Mouse (Mus musculus) retina, adult 2 months (tissue): Measurements from ENCODE around the gene Ncdn.
A peak's percentile ranks its signal among the peaks of the same experiment; 100 is the strongest.

Source experiments
- DNase-seq: peaks from one replicate; pipeline ENCODE4 v3.0.0-alpha.2; 2012; ENCODE audit warnings: low read depth, low spot score

Gene Ncdn

GRCm38 (mm10) chr4:126752608-126753141 lies 563 bp downstream of the Ncdn start:
- no peak for DNase-seq

DNA sequence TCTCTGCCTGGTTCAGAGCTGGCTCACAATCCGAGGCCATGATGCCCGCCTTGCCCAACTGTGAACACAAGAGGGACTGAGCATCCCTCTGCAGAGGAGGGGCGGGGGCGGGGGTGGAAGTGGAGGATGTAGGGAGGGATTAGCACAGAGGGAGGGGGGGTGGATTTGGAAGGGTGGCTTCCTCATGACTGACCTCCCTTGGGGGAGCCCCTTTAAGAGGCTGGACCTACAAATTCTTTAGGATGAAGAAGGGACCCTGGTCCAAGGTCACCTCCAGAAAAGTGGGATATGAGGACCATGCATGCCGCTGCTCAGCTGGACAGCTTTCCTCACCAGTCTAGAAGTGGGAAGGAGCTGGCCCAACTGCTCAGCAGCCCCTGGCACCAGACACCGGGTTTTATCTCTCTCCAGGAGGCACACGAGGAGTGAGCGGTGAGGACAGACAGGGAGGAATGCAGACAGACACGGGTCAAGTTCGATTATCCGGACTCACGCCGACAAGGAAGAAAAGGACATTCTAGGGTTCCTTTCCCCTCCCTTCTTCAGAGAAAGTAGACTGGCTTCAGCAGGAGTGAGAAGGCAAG lies 1.1 kb downstream of the Ncdn start:
- DNase-seq: peak; percentile 38

- DNase-seq: no peak
These were observed 1.6 kb downstream of the Ncdn start for GRCm38 (mm10) chr4:126751556-126752023.

DNA sequence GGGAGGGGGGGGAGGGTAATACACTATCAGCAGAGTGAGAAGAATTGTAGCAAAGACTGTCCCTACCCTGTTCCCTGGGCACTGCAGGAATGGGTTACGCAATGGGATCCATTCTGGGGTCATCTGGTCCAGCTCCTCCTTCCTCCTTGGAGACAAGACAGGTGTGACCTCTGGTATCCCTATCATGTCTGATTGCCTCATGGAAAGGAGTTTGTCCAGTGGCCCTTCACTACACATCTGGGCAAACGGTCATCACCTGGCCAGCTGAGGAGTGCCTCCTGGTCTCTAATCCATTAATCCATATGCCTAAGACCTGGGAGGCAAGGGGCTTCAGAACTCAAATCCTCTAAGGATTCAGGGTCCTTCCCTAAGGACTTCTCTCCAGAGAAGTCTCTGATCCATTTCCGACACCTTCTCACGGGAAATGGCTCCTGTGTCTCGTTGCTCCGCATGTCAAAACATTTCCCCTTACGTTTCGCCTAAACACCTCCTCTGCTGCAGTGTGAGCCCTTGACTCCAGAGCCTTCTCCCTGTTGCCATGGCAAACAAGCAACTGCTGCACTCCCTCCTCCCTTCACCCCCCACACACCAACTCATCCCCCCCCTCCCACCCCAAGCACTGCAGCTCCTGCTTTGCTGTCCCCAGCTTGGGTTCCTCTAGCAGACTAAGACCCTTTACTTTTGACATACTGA lies 2.2 kb downstream of the Ncdn start:
- no peak for DNase-seq

DNA sequence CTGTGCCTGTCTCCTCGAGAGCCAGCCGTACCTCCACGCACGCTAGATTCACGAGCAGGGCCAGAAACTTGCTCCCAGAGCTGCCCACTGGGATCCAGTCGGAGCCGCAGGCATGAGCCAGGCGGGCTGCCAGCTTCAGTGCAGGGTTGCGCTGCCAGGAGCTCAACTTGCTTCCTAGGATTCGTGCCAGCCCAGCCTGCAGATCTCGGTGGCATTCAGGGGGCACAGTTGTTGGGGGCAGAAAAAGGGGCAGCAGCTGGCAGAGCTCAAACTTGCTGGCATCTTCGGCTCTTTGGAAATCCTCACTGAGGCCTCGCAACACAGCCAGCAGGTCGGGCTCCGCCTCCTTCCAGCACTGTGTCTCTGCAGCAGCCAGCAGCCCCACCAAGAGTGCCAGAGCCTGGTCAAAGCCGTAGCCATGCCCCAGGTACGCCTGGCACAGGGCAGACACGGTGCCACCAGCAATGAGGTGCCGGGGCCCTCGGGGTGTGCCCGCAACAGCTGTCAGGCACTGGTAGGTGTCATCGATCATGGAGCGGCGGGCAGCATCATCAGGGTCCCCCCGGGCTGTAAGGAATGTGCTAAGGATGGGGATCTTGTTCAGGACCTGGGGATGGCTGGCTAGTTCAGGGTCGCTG lies 3.1 kb downstream of the Ncdn start:
- no peak for DNase-seq

DNA sequence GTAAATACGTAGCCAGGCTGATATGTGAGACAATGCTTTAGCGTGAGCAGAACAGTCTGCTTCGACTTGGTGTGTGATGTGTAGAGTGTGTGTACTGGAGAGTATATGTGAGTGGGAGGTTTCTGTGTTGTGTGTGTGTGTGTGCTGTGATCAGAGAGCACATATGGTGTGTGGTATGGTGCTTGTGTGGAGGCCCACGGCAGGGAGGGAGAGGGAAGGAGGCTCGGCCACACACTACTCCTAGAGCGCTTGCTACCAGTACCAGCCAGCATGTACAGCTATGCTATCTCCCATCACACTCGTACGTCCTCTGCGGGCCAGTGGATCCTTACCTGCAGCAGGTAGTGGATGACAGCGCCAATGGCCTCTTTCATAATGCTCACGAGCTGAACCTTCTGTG lies 3.7 kb downstream of the Ncdn start:
- no peak for DNase-seq

DNA sequence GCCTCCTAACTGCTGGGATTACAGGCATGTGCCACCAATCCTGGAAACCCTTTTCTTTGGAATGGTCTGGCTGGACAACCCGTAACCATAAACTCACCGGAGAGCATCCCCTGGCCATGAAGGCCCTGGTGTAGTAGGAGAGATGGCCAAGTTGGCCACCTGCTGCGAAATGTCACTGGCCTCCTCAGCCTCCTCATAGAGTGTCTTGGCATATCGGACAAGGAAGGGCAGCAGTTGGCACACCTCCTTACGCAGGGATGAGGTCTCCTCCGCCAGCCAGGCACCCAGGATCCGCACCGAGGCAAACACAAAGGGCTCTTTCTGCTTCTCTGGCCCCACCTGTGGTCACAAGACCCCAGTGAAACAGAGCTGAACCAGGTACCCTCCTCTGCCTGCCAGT lies 4.9 kb downstream of the Ncdn start:
- DNase-seq: no peak

DNA sequence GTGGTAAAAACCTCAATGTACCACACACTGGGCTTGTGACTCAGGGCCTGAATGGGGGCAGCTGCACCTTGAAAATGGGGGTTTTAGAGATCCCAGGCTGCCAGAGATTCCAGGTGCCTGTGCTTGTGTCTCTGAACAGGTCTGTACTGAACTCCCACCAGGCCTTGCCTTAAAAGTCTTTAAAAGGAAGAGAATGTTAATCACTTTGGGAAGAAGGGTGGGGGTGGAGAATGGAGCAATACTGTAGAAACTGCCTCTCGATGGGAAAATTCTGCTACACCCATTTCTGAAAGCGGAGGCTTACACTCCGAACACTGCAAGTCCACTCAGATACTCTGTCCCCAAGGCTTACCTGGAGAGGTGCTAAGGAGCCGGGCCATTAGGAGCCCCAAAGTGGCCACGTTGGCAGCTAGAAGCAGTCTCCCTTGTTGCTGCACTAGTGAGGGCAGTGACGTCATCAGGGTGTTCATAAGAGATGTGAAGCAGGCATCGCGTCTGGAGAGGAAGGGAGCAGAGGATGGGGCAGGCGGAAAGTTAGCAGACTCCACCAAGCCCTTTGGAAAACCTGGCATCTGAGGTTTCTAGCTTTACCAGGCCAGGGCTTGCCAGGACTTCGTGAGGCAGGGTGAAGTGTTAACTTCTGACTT lies 6.9 kb downstream of the Ncdn start:
- DNase-seq: no peak

DNA sequence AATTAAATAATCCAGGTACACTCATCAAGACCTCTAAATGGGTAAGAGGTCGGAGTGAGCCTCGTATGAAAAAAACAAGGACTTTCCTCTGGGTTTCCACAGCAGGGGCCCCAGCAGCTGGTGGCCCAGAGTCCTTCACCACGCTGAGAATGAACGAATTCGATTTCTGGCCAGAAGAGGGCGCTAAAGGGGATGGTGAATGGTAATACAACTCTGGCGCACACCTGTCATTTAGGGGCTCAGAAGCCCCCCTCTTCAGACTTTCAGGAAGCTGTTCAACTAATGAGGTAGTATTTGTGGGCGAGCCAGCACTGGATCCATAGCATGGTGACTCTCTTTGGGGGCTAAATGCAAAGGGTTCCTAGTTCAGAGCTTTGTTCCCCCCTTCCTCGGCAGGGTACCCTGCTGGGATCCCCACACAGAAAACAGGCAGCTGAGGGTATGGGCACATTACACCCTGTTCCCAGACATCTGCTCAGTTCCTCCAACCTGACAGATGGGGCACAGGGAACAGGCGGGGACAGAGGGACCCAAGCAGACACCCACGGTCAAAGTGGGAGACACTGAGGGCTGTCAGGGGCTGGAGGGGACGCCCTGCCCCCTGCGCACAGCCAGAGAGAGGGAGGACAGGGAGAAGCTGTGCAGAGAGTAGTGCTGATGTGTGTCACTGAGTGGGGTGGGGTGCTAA lies 7.6 kb downstream of the Ncdn start:
- DNase-seq: no peak

- no peak for DNase-seq
These were observed 8.4 kb downstream of the Ncdn start for GRCm38 (mm10) chr4:126744831-126745230.

DNA sequence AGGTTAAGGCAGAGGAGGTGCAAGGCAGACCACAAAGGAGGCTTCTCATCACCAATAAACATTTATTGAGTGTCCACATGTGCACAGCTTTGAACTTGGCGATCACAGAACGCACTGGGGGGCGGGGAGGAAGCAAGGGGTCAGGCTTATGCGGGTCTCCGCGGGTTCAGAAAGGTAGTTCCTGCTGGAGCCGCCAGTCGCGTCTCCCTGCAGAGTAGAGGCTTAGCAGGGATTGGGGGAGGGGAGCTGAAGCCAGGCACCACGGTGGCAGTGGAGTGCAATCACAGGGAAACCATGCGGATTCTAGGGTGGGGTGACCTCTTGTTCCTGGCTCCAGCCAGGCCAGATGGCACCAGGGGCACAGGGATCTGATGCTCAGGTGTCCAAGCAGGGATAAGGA lies 9.5 kb downstream of the Ncdn start:
- DNase-seq: no peak

GRCm38 (mm10) chr4:126742976-126743375 lies 10.3 kb downstream of the Ncdn start:
- no peak for DNase-seq

DNA sequence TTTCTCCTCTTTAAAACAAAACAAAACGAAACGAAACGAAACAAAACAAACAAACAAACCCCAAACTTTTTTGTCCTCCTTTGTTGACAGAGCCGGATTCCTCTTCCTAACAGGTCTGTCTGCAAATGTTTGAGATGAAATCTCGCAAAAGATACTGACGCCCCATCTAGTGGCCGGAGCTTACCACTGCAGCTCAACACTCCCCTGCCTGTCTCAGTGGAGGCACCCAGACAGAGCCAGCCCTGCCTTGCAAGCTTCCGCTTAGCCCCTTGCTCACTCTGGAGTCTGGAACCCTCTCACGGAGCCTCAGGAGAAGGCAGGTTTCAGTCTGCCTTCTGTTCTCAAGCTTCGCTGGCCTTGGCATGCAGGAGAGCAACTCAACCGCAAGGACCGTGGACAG lies 11.8 kb downstream of the Ncdn start:
- DNase-seq: peak; percentile 45

DNA sequence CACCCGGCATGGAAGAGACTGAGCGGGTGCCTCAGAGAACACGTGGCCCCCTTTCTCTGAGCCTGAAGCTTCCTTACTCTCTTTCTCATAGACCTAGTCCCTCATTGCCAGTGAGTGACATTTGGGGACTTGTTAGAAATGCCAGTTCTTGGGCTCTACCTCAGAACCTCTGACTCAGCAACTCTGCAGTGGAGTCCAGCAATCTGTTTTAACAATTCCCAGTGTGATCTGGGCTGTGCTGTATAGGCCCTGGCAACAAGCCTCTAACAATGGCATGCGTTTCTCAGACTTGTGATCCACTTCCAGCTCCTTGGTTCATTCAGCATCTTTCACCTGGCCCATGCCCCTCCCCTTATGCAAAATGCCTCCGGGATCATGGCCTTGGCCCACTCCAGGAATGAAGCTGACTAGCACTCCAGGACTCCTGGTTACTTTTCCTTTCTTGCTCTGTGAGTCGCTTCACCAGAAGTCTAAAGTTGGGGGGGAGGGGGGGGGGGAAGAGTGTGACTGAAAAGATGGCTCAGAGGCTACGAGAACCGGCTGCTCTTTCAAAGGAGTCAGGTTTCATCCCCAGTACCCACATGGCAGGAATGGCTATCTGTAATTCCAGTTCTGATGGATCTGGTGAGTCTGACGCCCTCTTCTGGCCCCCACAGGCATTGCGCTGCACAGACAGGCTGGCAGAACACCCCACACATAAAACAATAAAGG lies 13.1 kb downstream of the Ncdn start:
- DNase-seq: no peak

GRCm38 (mm10) chr4:126736001-126736414 lies 17.2 kb downstream of the Ncdn start, which contains the start of gene Tfap2e:
TSS of gene Tfap2e (minus strand) at chr4:126736240.
- DNase-seq: no peak

DNA sequence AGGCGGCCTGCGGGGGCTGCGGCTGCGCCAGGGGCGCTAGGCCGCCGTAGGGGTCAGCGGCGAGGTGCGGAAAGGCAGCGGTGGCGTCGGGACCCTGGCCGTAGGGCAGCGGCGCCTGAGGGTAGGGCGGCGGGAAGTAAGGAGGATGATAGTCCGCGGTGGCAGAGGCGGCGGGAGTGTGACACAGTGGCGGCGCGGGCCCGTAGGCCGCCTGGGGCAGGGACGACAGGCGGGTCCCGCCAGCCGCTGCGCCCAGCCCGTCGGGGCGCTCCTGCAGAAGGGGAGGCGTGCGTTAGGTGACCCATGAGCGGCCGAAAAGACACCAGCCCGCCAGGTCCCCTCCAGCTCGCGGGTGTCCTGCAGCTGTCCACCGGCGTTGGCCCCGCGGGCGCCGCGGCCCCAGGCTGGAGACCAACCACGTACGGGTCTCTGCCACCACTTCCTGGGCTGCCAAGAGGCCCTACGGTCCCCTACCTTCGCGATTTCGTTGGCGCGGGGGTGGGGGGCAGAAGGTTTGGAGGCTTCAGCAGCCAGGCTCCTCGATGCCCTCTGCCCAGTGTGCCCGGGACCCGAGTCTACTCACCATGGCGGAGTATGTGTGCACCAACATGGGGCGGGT lies 17.7 kb downstream of the Ncdn start:
- no peak for DNase-seq

DNA sequence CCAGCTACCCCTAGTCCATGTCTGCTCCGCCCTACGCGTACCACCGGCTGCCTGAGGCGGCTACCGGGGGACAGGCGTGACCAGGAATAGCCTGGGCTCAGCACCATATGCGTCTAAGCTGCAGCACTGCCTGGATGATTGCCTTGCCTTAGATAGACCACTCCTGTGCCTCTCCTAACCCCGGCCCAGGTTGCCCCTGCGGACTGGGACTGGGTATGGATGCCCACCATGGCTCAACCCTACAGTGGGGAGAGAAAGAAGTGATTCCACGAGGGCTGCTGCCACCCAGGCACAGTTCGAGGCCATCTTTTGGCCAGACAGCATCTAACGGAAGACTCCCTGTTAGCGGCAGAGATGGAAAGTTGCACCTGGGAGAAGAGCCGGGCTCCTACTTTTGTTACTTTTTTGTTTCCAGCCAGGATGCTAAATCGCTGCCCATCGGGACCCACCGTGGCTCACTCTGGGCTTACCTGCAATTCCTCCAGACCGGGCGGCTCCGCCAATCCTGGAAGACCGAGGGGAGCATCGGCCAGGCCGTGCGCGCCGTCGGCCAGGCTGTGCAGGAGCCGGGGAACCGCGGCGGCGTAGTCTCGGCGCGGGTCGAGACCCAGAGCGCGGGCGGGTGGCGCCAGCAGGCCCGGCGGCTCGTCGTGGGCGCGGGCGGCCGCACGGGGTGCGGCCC lies 18.4 kb downstream of the Ncdn start:
- DNase-seq: no peak

DNA sequence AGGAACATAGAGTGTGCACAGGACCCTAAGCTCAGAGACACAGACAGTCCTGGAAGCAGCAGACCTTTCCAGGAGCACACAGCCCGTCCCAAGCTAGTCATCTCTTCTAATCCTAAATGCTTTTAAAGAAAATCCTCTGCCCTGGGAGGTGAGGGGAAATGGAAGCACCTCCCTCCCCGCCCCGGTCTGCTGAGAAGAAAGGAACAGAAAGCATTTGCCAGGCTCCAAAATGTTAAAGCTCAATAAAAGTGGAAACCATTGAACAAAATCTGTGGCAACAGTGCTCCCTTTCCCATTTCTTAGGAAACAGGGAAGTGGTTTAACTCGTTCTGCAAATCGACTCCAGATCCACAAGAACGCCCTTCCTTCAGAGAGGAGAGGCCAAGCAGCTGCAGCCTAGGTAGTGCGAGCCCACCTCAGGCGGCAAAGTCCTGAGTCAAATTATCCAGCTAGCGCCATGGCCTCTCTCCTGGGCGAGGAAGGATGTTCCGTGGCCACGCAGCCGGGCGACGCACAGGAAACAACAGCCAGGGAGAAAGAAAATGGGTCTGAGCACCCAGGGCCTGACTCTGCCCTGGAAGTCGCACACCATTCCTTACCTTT lies 19.1 kb downstream of the Ncdn start:
- no peak for DNase-seq

GRCm38 (mm10) chr4:126732531-126733380 lies 20.5 kb downstream of the Ncdn start:
- no peak for DNase-seq
